Mouse (Mus musculus): ENCODE measurements around the gene Col2a1. TPM values are rescaled to one million over a fixed set of nuclear protein-coding genes. Genes with fewer than 3 reads are reported as not detected.

The Col2a1 gene
- polyA plus RNA-seq (2014; fragmentation: Nextera tagmentation; extraction: Ambion mirVana), result 237 and 243 TPM in 2 replicates

DNA sequence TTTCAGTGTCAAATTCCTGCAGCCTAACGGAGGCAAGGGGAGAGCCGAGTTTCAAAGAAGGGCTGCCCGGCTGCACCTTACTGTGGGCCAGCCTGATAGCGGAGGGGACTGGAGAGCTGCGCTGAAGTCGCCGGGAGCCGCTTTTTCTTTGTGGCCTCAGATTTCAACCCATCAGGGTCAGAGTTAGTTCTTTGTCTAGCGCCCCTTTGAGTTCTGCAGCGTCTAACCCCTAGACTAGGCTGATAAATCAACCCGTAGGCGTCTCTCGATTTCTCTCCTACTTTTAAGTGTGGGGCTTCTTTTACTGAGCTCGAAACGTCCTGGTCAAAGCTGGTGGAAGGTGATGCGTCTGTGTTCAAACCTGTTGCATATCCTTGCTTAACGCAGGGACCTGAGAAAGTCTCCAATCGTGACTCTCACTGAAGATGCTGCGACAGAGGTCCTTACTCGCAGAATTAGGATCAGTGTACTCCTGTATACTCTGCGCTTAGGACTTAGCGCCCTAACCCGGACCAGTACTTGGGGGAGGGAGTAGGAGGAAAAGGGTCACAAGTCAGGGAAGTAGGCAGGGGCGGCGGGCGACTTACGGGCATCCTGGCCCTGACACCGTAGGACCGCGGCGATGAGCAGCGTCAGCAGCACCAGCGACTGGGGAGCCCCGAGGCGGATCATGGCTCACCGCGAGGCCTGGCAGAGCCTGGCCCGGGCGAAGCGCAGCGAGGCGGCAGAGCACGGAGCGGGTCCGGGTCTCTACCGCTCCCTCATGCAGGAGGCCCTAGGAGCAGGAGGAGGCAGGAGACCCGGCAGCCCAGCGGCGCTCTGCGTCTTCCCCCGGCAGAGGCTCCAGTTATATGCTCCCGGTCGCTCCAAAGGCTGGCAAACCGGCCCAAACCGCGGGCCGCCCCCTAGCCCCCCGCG, at the start of gene Col2a1:
Gene Col2a1 (minus strand): TSS at position 874 of the 918 bp plus-strand sequence.
- peak within 1 kb of the TSS; percentile 92 for H3K9ac ChIP-seq (ENCODE audit: low read length)
- peak within 1 kb of the TSS; percentile 95 for H3K27ac ChIP-seq (replicated peaks; ENCODE audit: low read depth, low read length)
- under 1% methylated on average over 58 of the region's 59 CpGs for WGBS
- H3K4me1 ChIP-seq (ENCODE audit: control insufficient read depth, insufficient read depth, low read length), result peaks cover 27% of the 10 kb centered on the region
- H3K27me3 ChIP-seq (ENCODE audit: control insufficient read depth, insufficient read depth, low read length), result peaks cover 26% of the 10 kb centered on the region
- H3K4me2 ChIP-seq (ENCODE audit: low read depth, severe bottlenecking), result peak within 1 kb of the TSS; percentile 81
- peak; percentile 68 for DNase-seq (ENCODE audit: low spot score)
- ATAC-seq (ENCODE audit: insufficient number of reproducible peaks, low FRiP score, low TSS enrichment, low read depth), result no peak; the same call in 1 of the 2 replicates
- no peaks in the 10 kb centered on the region for H3K36me3 ChIP-seq (ENCODE audit: control insufficient read depth, insufficient read depth, low read length)
- H3K4me3 ChIP-seq (ENCODE audit: low read depth, low read length), result peak within 1 kb of the TSS; percentile 71
- H3K9me3 ChIP-seq (ENCODE audit: control insufficient read depth, low read length), result no peaks in the 10 kb centered on the region

DNA sequence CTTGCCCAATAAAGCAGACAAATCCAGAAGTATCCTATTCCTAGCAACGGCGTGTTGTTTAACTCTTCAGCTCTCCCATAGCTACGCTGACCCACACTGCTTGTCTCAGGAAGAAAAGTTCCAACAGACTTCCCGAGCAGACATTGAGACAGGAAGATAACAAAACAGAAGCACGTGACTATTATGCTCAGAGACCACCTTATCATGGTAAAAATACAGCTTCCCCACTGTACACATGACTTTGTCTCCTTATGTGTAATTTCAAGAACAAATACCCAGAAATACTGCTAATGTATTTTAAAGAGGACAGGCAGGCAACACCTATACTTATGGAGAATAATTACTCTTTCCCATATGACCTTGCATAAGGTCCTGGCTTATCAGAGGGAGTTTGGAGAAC, 47.2 kb upstream of the Col2a1 start:
- no peaks in the 10 kb centered on the region for H3K27me3 ChIP-seq (ENCODE audit: control insufficient read depth, insufficient read depth, low read length)
- WGBS, result 95% methylated on average over 5 of the region's 5 CpGs
- H3K4me3 ChIP-seq (ENCODE audit: low read depth, low read length), result no peak overlapping the region
- ATAC-seq (ENCODE audit: insufficient number of reproducible peaks, low FRiP score, low TSS enrichment, low read depth) (no peak), DNase-seq (ENCODE audit: low spot score) (no peak)
- H3K36me3 ChIP-seq (ENCODE audit: control insufficient read depth, insufficient read depth, low read length), result peaks cover 24% of the 10 kb centered on the region
- no peaks in the 10 kb centered on the region for H3K4me1 ChIP-seq (ENCODE audit: control insufficient read depth, insufficient read depth, low read length)
- H3K9me3 ChIP-seq (ENCODE audit: control insufficient read depth, low read length), result no peaks in the 10 kb centered on the region
- no peak overlapping the region for H3K27ac ChIP-seq (replicated peaks; ENCODE audit: low read depth, low read length)
- H3K4me2 ChIP-seq (ENCODE audit: low read depth, severe bottlenecking), result no peak overlapping the region
- H3K9ac ChIP-seq (ENCODE audit: low read length), result no peak overlapping the region

DNA sequence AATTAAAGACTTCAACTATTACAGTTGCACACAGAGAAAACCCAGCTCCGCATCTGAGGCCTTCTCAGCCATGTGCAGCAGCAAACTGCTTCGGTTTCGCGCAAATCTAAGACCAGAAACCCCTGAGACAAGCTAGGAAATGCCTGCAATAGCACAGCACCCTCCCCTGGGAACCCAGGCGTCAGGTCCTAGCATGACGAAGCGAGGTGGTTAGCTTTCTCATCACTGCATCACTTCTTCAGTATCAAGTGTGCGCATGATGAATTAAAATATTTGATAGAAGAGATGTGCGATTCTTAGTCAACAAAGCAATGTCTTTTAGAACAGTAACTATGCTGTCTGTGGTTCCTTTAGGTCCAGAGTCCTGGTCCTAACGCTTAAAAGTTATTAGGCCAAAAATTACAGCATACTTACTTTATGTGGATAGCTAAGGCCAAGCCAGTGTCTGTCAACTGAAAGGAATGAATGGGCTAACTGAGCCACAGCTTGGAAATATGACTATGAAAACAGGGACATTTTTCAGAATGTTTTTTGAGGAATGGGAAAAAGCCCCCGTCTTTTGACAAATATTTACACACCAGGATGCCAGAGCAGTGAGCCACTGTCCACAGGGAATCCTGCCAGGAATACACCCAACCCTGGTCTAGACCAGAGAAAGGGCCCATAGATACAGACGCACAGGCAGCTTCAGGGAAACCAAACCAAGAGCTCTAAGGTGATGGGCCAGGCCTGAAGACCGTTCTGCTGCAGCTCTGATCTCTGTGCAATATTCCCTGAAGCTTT, 44.6 kb upstream of the Col2a1 start:
- WGBS, result 94% methylated on average over 13 of the region's 13 CpGs
- Histone ChIP-seq H3K4me3 (ENCODE audit: low read depth, low read length) (no peak overlapping the region), H3K9me3 (ENCODE audit: control insufficient read depth, low read length) (no peaks in the 10 kb centered on the region; the same call in 1 of the 2 replicates), H3K4me2 (ENCODE audit: low read depth, severe bottlenecking) (no peak overlapping the region), H3K27me3 (ENCODE audit: control insufficient read depth, insufficient read depth, low read length) (no peaks in the 10 kb centered on the region), H3K27ac (replicated peaks; ENCODE audit: low read depth, low read length) (no peak overlapping the region), H3K9ac (ENCODE audit: low read length) (no peak overlapping the region), H3K36me3 (ENCODE audit: control insufficient read depth, insufficient read depth, low read length) (peaks cover 39% of the 10 kb centered on the region), H3K4me1 (ENCODE audit: control insufficient read depth, insufficient read depth, low read length) (no peaks in the 10 kb centered on the region)
- no peak for DNase-seq (ENCODE audit: low spot score)
- ATAC-seq (ENCODE audit: insufficient number of reproducible peaks, low FRiP score, low TSS enrichment, low read depth), result no peak

DNA sequence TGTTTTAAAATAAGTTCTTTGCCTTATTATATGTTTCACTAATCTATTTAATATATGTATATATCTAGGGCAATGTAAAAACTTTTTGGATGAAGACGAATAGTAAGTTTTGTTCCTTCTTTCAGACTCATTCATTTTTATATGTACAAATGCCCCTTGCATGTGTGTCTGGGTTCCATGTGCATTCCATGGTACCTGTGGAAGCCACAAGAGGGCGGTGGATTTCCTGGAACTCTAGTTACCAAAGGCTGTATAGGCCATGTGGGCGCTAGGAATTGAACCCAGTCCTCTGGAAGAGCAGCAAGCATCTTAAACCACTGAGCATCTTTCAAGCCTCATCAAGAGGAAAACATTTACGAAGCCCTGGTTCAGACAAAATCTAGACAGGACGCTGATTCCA, 39.9 kb upstream of the Col2a1 start:
- no peaks in the 10 kb centered on the region; the same call in 1 of the 2 replicates for H3K9me3 ChIP-seq (ENCODE audit: control insufficient read depth, low read length)
- no peaks in the 10 kb centered on the region for H3K27me3 ChIP-seq (ENCODE audit: control insufficient read depth, insufficient read depth, low read length)
- WGBS, result 92% methylated on average over 5 of the region's 5 CpGs
- H3K4me2 ChIP-seq (ENCODE audit: low read depth, severe bottlenecking), result no peak overlapping the region
- DNase-seq (ENCODE audit: low spot score), result no peak
- no peak overlapping the region for H3K4me3 ChIP-seq (ENCODE audit: low read depth, low read length)
- H3K27ac ChIP-seq (replicated peaks; ENCODE audit: low read depth, low read length), result no peak overlapping the region
- no peak overlapping the region for H3K9ac ChIP-seq (ENCODE audit: low read length)
- ATAC-seq (ENCODE audit: insufficient number of reproducible peaks, low FRiP score, low TSS enrichment, low read depth), result no peak
- peaks cover 39% of the 10 kb centered on the region for H3K36me3 ChIP-seq (ENCODE audit: control insufficient read depth, insufficient read depth, low read length)
- no peaks in the 10 kb centered on the region for H3K4me1 ChIP-seq (ENCODE audit: control insufficient read depth, insufficient read depth, low read length)

DNA sequence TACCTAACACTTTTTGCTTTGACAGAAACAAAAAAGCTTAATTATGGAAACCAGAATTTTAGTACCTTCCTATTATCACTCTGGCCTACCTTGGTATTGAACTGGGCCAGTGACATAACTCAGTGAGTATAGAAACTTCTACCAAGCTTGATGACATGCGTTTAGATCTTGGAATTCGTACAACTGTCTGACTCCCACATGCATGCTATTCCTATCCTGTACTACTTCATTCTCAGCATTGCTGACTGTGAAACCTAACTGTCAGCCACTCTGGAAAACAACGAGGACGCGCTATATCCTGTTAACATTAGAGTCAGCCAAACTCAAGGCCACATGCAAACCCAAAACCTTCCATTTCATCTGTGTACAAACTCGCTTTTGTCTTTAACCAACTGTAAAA, 39.5 kb upstream of the Col2a1 start:
- Histone ChIP-seq H3K36me3 (ENCODE audit: control insufficient read depth, insufficient read depth, low read length) (peaks cover 35% of the 10 kb centered on the region), H3K9ac (ENCODE audit: low read length) (no peak overlapping the region), H3K4me2 (ENCODE audit: low read depth, severe bottlenecking) (no peak overlapping the region), H3K27me3 (ENCODE audit: control insufficient read depth, insufficient read depth, low read length) (no peaks in the 10 kb centered on the region), H3K4me3 (ENCODE audit: low read depth, low read length) (no peak overlapping the region), H3K9me3 (ENCODE audit: control insufficient read depth, low read length) (no peaks in the 10 kb centered on the region; the same call in 1 of the 2 replicates), H3K27ac (replicated peaks; ENCODE audit: low read depth, low read length) (no peak overlapping the region), H3K4me1 (ENCODE audit: control insufficient read depth, insufficient read depth, low read length) (no peaks in the 10 kb centered on the region)
- DNase-seq (ENCODE audit: low spot score), result no peak
- WGBS, result 95% methylated on average over 6 of the region's 6 CpGs
- ATAC-seq (ENCODE audit: insufficient number of reproducible peaks, low FRiP score, low TSS enrichment, low read depth), result no peak

DNA sequence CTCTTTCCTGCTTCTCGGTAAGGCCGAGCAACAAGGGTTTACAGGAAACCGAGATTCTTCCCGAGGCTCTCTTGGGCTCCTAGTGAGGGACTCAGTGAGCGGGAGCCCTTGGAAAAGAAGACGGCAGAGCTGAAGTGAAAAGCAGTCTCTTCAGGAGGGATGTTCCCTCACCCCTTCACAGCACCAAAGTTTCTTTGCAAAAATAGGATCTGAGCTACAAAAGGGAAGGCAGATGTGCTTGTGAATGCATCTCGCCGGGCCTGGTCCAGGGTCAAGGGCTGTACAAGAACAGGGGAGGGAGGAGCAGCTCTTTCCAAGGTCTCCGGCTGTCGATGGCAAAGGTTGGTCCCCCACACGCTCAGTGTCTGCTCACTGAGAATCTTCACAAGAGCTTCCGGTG, 38.0 kb upstream of the Col2a1 start:
- Histone ChIP-seq H3K4me1 (ENCODE audit: control insufficient read depth, insufficient read depth, low read length) (no peaks in the 10 kb centered on the region), H3K36me3 (ENCODE audit: control insufficient read depth, insufficient read depth, low read length) (peaks cover 31% of the 10 kb centered on the region), H3K9ac (ENCODE audit: low read length) (no peak overlapping the region), H3K27ac (replicated peaks; ENCODE audit: low read depth, low read length) (no peak overlapping the region), H3K4me3 (ENCODE audit: low read depth, low read length) (no peak overlapping the region), H3K9me3 (ENCODE audit: control insufficient read depth, low read length) (no peaks in the 10 kb centered on the region; the same call in 1 of the 2 replicates), H3K27me3 (ENCODE audit: control insufficient read depth, insufficient read depth, low read length) (no peaks in the 10 kb centered on the region), H3K4me2 (ENCODE audit: low read depth, severe bottlenecking) (no peak overlapping the region)
- no peak for DNase-seq (ENCODE audit: low spot score)
- WGBS, result 88% methylated on average over 12 of the region's 12 CpGs
- no peak for ATAC-seq (ENCODE audit: insufficient number of reproducible peaks, low FRiP score, low TSS enrichment, low read depth)

DNA sequence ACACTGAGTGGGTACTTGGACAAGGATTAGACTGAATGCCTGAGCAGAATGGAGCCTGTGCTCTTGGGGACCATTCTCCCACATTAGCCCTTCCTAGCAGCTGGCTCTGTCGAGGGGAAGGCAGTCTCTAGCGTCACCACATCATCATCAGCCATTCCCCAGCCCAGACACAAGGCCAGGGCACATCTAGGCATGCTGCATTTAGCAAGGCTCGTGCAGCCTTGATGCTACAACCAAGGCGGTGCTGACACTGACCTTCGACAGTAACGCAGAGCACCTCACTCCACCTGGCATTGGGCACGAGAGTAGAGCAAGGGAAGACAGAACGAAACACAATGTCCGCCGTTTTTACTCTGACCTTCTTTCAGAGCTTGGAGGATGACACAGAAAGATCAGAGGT, 35.2 kb upstream of the Col2a1 start:
- Histone ChIP-seq H3K9ac (ENCODE audit: low read length) (no peak overlapping the region), H3K4me2 (ENCODE audit: low read depth, severe bottlenecking) (no peak overlapping the region), H3K27ac (replicated peaks; ENCODE audit: low read depth, low read length) (no peak overlapping the region), H3K9me3 (ENCODE audit: control insufficient read depth, low read length) (no peaks in the 10 kb centered on the region; the same call in 1 of the 2 replicates), H3K4me1 (ENCODE audit: control insufficient read depth, insufficient read depth, low read length) (no peaks in the 10 kb centered on the region), H3K4me3 (ENCODE audit: low read depth, low read length) (no peak overlapping the region), H3K27me3 (ENCODE audit: control insufficient read depth, insufficient read depth, low read length) (no peaks in the 10 kb centered on the region), H3K36me3 (ENCODE audit: control insufficient read depth, insufficient read depth, low read length) (peaks cover 14% of the 10 kb centered on the region; the same call in 1 of the 2 replicates)
- WGBS, result 86% methylated on average over 10 of the region's 10 CpGs
- no peak for ATAC-seq (ENCODE audit: insufficient number of reproducible peaks, low FRiP score, low TSS enrichment, low read depth)
- no peak for DNase-seq (ENCODE audit: low spot score)

DNA sequence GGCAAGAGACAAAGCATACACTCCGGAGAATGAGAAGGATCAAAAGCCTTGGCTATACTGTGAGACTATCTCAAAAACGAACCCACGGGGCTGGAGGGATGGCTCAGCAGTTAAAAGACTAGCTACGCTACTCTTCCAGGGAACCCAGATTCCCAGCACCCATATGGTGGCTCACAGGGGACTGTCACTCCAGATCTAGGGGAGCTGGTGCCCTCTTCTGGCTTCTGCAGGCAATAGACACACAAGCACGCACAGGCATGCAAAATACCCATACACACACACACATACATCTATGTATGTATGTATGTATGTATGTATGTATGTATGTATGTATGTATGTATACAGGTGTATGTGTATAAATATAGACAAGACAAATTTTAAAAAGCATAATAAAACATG, 32.1 kb upstream of the Col2a1 start:
- Histone ChIP-seq H3K27me3 (ENCODE audit: control insufficient read depth, insufficient read depth, low read length) (no peaks in the 10 kb centered on the region), H3K4me2 (ENCODE audit: low read depth, severe bottlenecking) (no peak overlapping the region), H3K4me3 (ENCODE audit: low read depth, low read length) (no peak overlapping the region), H3K9ac (ENCODE audit: low read length) (no peak overlapping the region), H3K9me3 (ENCODE audit: control insufficient read depth, low read length) (no peaks in the 10 kb centered on the region), H3K36me3 (ENCODE audit: control insufficient read depth, insufficient read depth, low read length) (no peaks in the 10 kb centered on the region), H3K4me1 (ENCODE audit: control insufficient read depth, insufficient read depth, low read length) (no peaks in the 10 kb centered on the region), H3K27ac (replicated peaks; ENCODE audit: low read depth, low read length) (no peak overlapping the region)
- DNase-seq (ENCODE audit: low spot score) (no peak), ATAC-seq (ENCODE audit: insufficient number of reproducible peaks, low FRiP score, low TSS enrichment, low read depth) (no peak)
- WGBS, result 88% methylated on average over 5 of the region's 5 CpGs

All from limb, embryonic 11.5 days (tissue).